Mouse (Mus musculus) embryonic facial prominence, embryonic 14.5 days (tissue): ENCODE data around the gene Zbtb20. TPM values are rescaled to one million over a fixed set of nuclear protein-coding genes. Genes with fewer than 3 reads are reported as not detected.

ENCODE experiments used
- ATAC-seq: fragments of 200-750 bp; cut with Nextera tagmentation; 2 replicates; pipeline ENCODE4 v1.8.0; 2017; ENCODE audit warnings: low read depth, moderate number of reproducible peaks, moderate TSS enrichment
- DNase-seq: peaks from one replicate; pipeline ENCODE4 v3.0.0-alpha.2; 2015; ENCODE audit warnings: low spot score
- H3K27ac ChIP-seq: fragments of 300-500 bp; sonication (generic); replicated peaks from 2 replicates; pipeline ENCODE4 v1.5.1; 2014; ENCODE audit warnings: low read depth, mild to moderate bottlenecking, low read length, moderate library complexity
- H3K27me3 ChIP-seq: fragments of 300-500 bp; sonication (generic); replicated peaks from 2 replicates; pipeline ENCODE4 v1.6.1; 2014; ENCODE audit warnings: low read length; ENCODE audit not compliant: control insufficient read depth, insufficient read depth
- H3K36me3 ChIP-seq: fragments of 300-500 bp; sonication (generic); 2 replicates; pipeline ENCODE4 v1.6.1; 2014; ENCODE audit warnings: low read length, mixed read lengths; ENCODE audit not compliant: control insufficient read depth, insufficient read depth
- H3K4me1 ChIP-seq: fragments of 300-500 bp; sonication (generic); 2 replicates; pipeline ENCODE4 v1.6.1; 2014; ENCODE audit warnings: antibody characterized with exemption, low read length; ENCODE audit not compliant: control insufficient read depth, insufficient read depth
- H3K4me2 ChIP-seq: fragments of 300-500 bp; sonication (generic); 2 replicates; pipeline ENCODE4 v1.6.1; 2014; ENCODE audit warnings: low read depth, mild to moderate bottlenecking, low read length, moderate library complexity, mixed read lengths
- H3K4me3 ChIP-seq: fragments of 300-500 bp; sonication (generic); 2 replicates; pipeline ENCODE4 v1.5.1; 2014; ENCODE audit warnings: low read depth, mild to moderate bottlenecking, low read length
- H3K9ac ChIP-seq: fragments of 300-500 bp; sonication (generic); 2 replicates; pipeline ENCODE4 v1.6.1; 2014; ENCODE audit warnings: low read depth, mild to moderate bottlenecking, low read length, moderate library complexity, mixed read lengths
- H3K9me3 ChIP-seq: fragments of 300-500 bp; sonication (generic); 2 replicates; pipeline ENCODE4 v1.6.1; 2016; ENCODE audit warnings: low read length; ENCODE audit not compliant: control insufficient read depth
- WGBS: fragments of 180-500 bp; shearing (Covaris S2); extraction: QIAGEN DNeasy Blood & Tissue Kit; methylation state at CpG from one replicate; pipeline ENCODE4 v1.1.7; 2014; 5-methylcytosine and 5-hydroxymethylcytosine counted together
- polyA plus RNA-seq: library from polyadenylated mRNA; unstranded; fragments of >200 nt; fragmentation: Nextera tagmentation; extraction: Ambion mirVana; gene quantifications from 2 replicates; pipeline ENCODE4 v1.2.1, GENCODE M21; 2014

Zbtb20 gene
- polyA plus RNA-seq, 1 experiment from 2014 or later: 20.6 TPM

- no peak for DNase-seq
- no peak overlapping the region for H3K9ac ChIP-seq
- H3K27me3 ChIP-seq: no peaks in the 10 kb centered on the region
- H3K36me3 ChIP-seq: no peaks in the 10 kb centered on the region
- no peak for ATAC-seq
- H3K9me3 ChIP-seq: no peaks in the 10 kb centered on the region
- no peak overlapping the region for H3K4me3 ChIP-seq
- H3K27ac ChIP-seq: no peak overlapping the region
- H3K4me2 ChIP-seq: no peak overlapping the region
- H3K4me1 ChIP-seq: no peaks in the 10 kb centered on the region
Measured at GRCm38 (mm10) chr16:43096040-43096439, 220.4 kb downstream of the Zbtb20 start.

DNA sequence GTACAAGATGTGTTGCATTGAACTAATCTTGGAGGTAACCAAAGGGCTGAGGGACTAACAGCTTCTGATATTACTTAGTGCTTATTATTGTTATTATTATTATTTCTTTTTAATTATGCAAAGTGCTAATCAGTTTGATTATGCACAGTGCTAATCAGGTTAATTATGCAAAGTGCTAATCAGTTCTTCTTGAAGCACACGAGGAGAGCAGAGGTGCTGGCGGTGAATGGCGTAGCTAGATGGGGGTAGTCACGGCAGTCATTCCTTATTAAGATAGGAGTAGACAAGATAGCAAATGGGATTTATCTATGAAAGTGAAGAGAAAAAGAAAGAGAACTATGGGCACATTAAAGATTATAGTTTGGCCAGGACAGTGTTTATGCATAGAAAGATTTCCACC is 222.5 kb downstream of the Zbtb20 start:
- Histone ChIP-seq H3K27me3 (no peaks in the 10 kb centered on the region), H3K4me2 (no peak overlapping the region), H3K36me3 (no peaks in the 10 kb centered on the region), H3K9ac (no peak overlapping the region), H3K4me1 (no peaks in the 10 kb centered on the region), H3K27ac (no peak overlapping the region), H3K4me3 (no peak overlapping the region), H3K9me3 (no peaks in the 10 kb centered on the region)
- 86% methylated on average over 4 of the region's 4 CpGs for WGBS
- ATAC-seq (no peak), DNase-seq (no peak)

GRCm38 (mm10) chr16:43098666-43099065 is 223.0 kb downstream of the Zbtb20 start:
- H3K9ac ChIP-seq: no peak overlapping the region
- H3K4me2 ChIP-seq: no peak overlapping the region
- no peak overlapping the region for H3K27ac ChIP-seq
- 78% methylated on average over 5 of the region's 5 CpGs for WGBS
- DNase-seq (no peak), ATAC-seq (no peak)
- no peak overlapping the region for H3K4me3 ChIP-seq
- H3K27me3 ChIP-seq: no peaks in the 10 kb centered on the region
- no peaks in the 10 kb centered on the region for H3K4me1 ChIP-seq
- no peaks in the 10 kb centered on the region for H3K36me3 ChIP-seq
- no peaks in the 10 kb centered on the region for H3K9me3 ChIP-seq

- ATAC-seq (no peak), DNase-seq (no peak)
- Histone ChIP-seq H3K4me2 (no peak overlapping the region), H3K36me3 (no peaks in the 10 kb centered on the region), H3K27ac (no peak overlapping the region), H3K9ac (no peak overlapping the region), H3K9me3 (no peaks in the 10 kb centered on the region), H3K4me3 (no peak overlapping the region), H3K27me3 (no peaks in the 10 kb centered on the region), H3K4me1 (no peaks in the 10 kb centered on the region)
- 75% methylated on average over 1 of the region's 1 CpGs for WGBS
Measured at GRCm38 (mm10) chr16:43111288-43111687, 235.6 kb downstream of the Zbtb20 start.

- no peak for ATAC-seq
- H3K36me3 ChIP-seq: no peaks in the 10 kb centered on the region
Measured at GRCm38 (mm10) chr16:43113968-43114367, 238.3 kb downstream of the Zbtb20 start.

GRCm38 (mm10) chr16:43129966-43130365 is 254.3 kb downstream of the Zbtb20 start:
- DNase-seq (no peak), ATAC-seq (no peak)
- Histone ChIP-seq H3K4me1 (0 out of 2 replicates have a peak, but pooled peaks cover 2% of the 10 kb centered on the region), H3K27me3 (no peaks in the 10 kb centered on the region), H3K9ac (no peak overlapping the region), H3K4me3 (no peak overlapping the region), H3K4me2 (no peak overlapping the region), H3K36me3 (no peaks in the 10 kb centered on the region), H3K9me3 (no peaks in the 10 kb centered on the region), H3K27ac (no peak overlapping the region)
- 80% methylated on average over 4 of the region's 4 CpGs for WGBS

More at GRCm38 (mm10) chr16:43113968-43114367, 238.3 kb downstream of the Zbtb20 start:
- H3K9ac ChIP-seq: no peak overlapping the region
- WGBS: 59% methylated on average over 1 of the region's 1 CpGs
- no peaks in the 10 kb centered on the region for H3K9me3 ChIP-seq
- H3K27me3 ChIP-seq: no peaks in the 10 kb centered on the region
- no peaks in the 10 kb centered on the region for H3K4me1 ChIP-seq
- no peak for DNase-seq
- H3K4me2 ChIP-seq: no peak overlapping the region
- no peak overlapping the region for H3K4me3 ChIP-seq
- H3K27ac ChIP-seq: no peak overlapping the region

DNA sequence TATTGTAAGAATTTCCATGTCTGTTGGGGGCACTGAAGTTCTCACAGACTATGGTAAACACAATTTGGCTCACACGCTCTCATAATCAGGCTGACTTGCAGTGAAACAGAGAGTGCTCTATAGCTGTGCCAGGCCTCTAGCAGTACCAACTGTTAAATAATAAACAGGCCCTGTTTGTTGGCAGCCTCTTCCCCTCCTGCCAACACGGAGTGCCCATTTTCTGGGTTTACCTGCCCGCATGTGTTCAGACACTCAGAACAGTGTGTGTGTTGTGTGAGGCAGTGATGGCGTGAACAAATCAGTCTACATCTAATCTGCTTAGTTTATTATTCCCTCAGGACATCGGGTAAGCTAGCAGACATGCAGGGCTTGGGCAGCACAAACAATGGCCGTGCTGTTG is 254.9 kb downstream of the Zbtb20 start:
- Histone ChIP-seq H3K4me2 (no peak overlapping the region), H3K27ac (peak overlapping the region; percentile 33; the same call in 1 of the 2 replicates), H3K36me3 (no peaks in the 10 kb centered on the region), H3K4me1 (0 out of 2 replicates have a peak, but pooled peaks cover 2% of the 10 kb centered on the region), H3K9me3 (no peaks in the 10 kb centered on the region), H3K9ac (no peak overlapping the region), H3K27me3 (no peaks in the 10 kb centered on the region), H3K4me3 (no peak overlapping the region)
- WGBS: 42% methylated on average over 6 of the region's 6 CpGs
- ATAC-seq (peak; percentile 71; the same call in 1 of the 2 replicates), DNase-seq (peak; percentile 70)

DNA sequence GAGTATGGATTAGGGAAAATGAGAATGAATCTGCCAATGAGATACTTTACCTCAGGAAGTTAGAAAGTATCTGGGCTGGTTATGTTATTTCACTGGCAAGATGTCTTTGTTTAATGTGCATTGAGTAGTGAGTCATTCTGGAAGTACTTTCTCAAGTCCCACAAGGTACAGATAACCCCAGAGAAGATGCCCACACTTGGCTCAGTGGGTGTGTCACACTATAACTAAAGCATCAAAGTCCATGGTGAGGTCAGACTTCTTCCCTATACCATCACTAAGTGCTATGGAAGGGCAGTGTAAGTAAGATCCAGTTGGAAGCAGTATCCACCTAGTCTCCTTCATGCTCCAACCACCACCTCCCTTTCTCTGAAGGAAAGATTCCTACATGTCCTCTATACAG is 255.4 kb downstream of the Zbtb20 start:
- Histone ChIP-seq H3K4me2 (no peak overlapping the region), H3K36me3 (no peaks in the 10 kb centered on the region), H3K4me3 (no peak overlapping the region), H3K27me3 (no peaks in the 10 kb centered on the region), H3K9me3 (no peaks in the 10 kb centered on the region), H3K9ac (no peak overlapping the region), H3K27ac (no peak overlapping the region), H3K4me1 (0 out of 2 replicates have a peak, but pooled peaks cover 2% of the 10 kb centered on the region)
- no peak for DNase-seq
- ATAC-seq: no peak

DNA sequence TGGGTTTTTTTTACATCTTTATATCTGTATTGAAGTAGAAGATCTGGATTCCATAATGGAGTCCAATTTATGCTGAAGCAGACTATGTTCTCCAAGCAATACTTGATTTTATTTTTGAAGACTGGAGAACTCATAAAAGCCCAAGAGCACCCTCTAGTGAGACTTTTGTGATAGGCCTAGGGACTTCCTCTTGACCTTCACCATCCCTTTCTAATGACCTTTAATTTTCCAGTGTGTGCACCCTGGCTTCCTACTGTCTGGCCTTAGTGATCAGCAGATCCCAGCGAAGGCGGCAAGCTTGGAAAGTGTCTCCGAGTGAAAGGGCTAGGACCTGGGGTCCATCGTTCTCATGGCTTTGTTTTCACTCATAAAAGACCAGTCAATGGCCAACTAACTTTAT is 292.8 kb downstream of the Zbtb20 start:
- Histone ChIP-seq H3K4me3 (no peak overlapping the region), H3K4me2 (no peak overlapping the region), H3K27ac (no peak overlapping the region), H3K36me3 (no peaks in the 10 kb centered on the region), H3K9me3 (no peaks in the 10 kb centered on the region), H3K4me1 (no peaks in the 10 kb centered on the region), H3K27me3 (no peaks in the 10 kb centered on the region), H3K9ac (no peak overlapping the region)
- DNase-seq (no peak), ATAC-seq (no peak)
- WGBS: 79% methylated on average over 4 of the region's 4 CpGs
